In genomic region chr17:22225422-22226012, GRCm38 (mm10) we compare ENCODE assay signal across 8 mouse cellular contexts. TPM values are rescaled to one million over a fixed set of nuclear protein-coding genes. Genes with fewer than 3 reads are reported as not detected.
DNase-seq lines count a peak whose midpoint lies in the region; ATAC-seq lines count a peak whose summit lies in the region.
"Not testable (repeated sequence)": the region's sequence is repeated elsewhere in the genome, so short reads cannot be mapped to it uniquely, and the experiment has no call there.

Gene Zfp994 (minus strand): TSS chr17:22225616.

- peak; percentile 97 for DNase-seq in R1 (ENCODE audit: low read depth, low spot score)
- peak; percentile 89 to 95 for DNase-seq in cerebellum, postnatal 25 days
- DNase-seq in frontal cortex, postnatal 25 days (ENCODE audit: low spot score in 2 of 2): peak; percentile 89 to 95
- DNase-seq in hindbrain, embryonic 14.5 days (ENCODE audit: low spot score): peak; percentile 98
- peak; percentile 90 for DNase-seq in layer of hippocampus, postnatal 36 days
- DNase-seq in lung, postnatal 36 days: peak; percentile 99
- DNase-seq in retina, postnatal 1 day: peak; percentile 99
- DNase-seq in urinary bladder, adult 18-20 months (ENCODE audit: low spot score in 2 of 2): peak; percentile 84 to 89

- peak within 1 kb of the TSS; percentile 73 for H3K9ac ChIP-seq in hindbrain, embryonic 14.5 days

- peak within 1 kb of the TSS; percentile 60 for H3K4me2 ChIP-seq in hindbrain, embryonic 14.5 days (replicated peaks)

- H3K27me3 ChIP-seq in hindbrain, embryonic 14.5 days (ENCODE audit: control insufficient read depth, insufficient read depth, low read length): not testable (repeated sequence)

- H3K36me3 ChIP-seq in hindbrain, embryonic 14.5 days (replicated peaks; ENCODE audit: control insufficient read depth, insufficient read depth): not testable (repeated sequence)

- H3K9me3 ChIP-seq in hindbrain, embryonic 14.5 days (ENCODE audit: control insufficient read depth, low read length): not testable (repeated sequence)

- peak; percentile 100 for ATAC-seq in hindbrain, embryonic 14.5 days (ENCODE audit: low FRiP score)

- WGBS in hindbrain, embryonic 14.5 days: under 1% methylated on average over 23 of the region's 23 CpGs

- H3K4me1 ChIP-seq in hindbrain, embryonic 14.5 days (replicated peaks; ENCODE audit: control insufficient read depth, insufficient read depth, low read length): not testable (repeated sequence)

- H3K27ac ChIP-seq in hindbrain, embryonic 14.5 days: peak within 1 kb of the TSS; percentile 77; the same call in 1 of the 2 replicates

- peak within 1 kb of the TSS; percentile 54 for H3K4me3 ChIP-seq in hindbrain, embryonic 14.5 days (replicated peaks; ENCODE audit: low read length)

RNA-seq across cellular contexts. Expression of gene Zfp994, which starts in this region (rescaled TPM):
- polyA plus RNA-seq in hindbrain, embryonic 14.5 days (2014; fragmentation: Nextera tagmentation; extraction: Ambion mirVana): 4.6 and 4.9 TPM in 2 replicates
- total RNA-seq in layer of hippocampus, postnatal 36 days (2021): 1 to 10 TPM; 4.9 to 5.3 TPM

Comparison
In these comparisons a context has a peak if more than half of its experiments do, and no peak if none do; other contexts are left out.
1. Peak in every context shown above with its lines: DNase-seq, ATAC-seq, H3K4me3 ChIP-seq and H3K27ac ChIP-seq.